Mouse (Mus musculus): ENCODE measurements around the gene Ankrd6.

- TF ChIP-seq POLR2A (IDR thresholded peaks at IDR 0.05; ENCODE audit: low read depth, low read length) (no peak), CTCF (IDR thresholded peaks at IDR 0.05; ENCODE audit: extremely low read depth, insufficient read depth, insufficient read length, insufficient replicate concordance) (no peak)
These were observed 180.3 kb downstream of the Ankrd6 start for GRCm38 (mm10) chr4:32770284-32770810.
